Mouse (Mus musculus) spleen, embryonic (tissue): ENCODE data around the gene Timm8b.

Source experiments
- CTCF ChIA-PET: fragments of 350-600 bp; sonication (Branson Sonifier 250); formaldehyde crosslinking; loops from one replicate; lab custom pipeline; 2022; lab: Charles Lee

Gene Timm8b

GRCm38 (mm10) chr9:50603189-50603997 is at the start of gene Timm8b, which contains the start of gene Sdhd:
TSS of gene Timm8b (plus strand) at chr9:50603910.
TSS of gene Sdhd (minus strand) at chr9:50603812.
- CTCF ChIA-PET, result interaction anchor here (1.0 kb wide), 1 partner anchor 75 kb away, joined by 3 read pairs; the partner anchor contains the start of gene Pts

DNA sequence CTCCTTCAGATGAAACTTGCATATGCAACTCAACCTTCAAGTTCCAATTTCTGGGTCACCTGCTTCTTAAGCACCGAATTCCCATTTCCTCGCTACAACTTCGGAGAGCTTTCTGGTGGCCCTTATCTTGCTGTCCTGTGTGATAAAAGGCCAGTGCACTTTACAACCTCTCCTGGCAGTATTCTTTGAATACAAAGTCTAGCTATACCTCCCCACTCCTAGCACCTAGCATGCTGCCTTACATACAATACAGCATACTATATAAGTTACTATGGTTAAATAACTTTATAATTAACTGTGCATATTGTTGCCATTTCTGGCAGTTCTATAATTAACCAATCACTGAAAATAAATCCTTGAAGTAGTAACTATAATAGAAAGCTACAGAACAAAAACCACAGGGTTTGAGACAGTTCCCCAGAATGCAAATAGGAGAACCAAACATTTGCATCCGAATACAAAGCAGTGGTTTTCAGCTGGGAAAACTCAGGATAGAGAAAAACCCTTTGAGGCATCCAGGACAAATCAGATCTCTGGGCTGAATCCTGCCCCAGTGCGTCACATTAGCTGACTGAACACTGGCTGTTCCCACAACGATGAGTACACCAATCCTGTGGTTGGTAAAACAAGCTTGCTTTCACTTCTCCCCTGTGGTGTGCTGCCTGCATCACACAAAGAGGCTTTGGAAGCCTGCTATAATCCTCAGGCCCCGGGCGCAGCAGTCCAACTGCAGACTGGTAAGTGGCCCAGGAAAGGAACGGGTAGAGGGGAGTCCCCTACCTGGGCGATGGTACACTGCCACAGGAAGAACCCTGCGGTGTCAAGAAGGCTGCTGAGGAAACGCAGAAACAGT is 49.2 kb upstream of the Timm8b start, which contains the start of gene Il18:
Il18 (plus strand) TSS at position 587 of the 853 bp plus-strand sequence.
- CTCF ChIA-PET, result interaction anchor here (0.8 kb wide), 1 partner anchor 24 kb away, joined by 3 read pairs; no protein-coding TSS in a partner anchor

DNA sequence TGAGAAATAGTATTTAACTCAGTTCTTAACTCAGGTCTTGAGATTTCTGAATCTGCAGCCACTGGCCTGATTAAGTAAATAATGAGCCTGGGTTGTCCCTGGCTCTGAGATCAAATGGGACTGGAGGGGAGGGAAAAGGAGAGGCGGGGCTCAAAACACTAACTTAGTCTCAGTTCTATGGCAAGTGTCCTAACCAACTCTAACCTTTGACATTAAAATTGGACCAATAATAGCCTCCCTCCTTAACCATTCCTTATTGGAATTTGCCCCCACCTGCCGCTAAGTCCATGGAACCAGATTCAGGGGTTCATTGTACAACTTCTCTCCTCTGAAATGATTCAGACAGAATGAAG is 48.6 kb upstream of the Timm8b start, which contains the start of gene Bco2:
Bco2 (minus strand) TSS at position 88 of the 353 bp plus-strand sequence.
- CTCF ChIA-PET, result no interaction called here

GRCm38 (mm10) chr9:50561145-50561917 is 42.4 kb upstream of the Timm8b start, which contains the start of gene Tex12:
TSS of gene Tex12 (minus strand) at chr9:50561325.
- CTCF ChIA-PET, result no interaction called here

- CTCF ChIA-PET, result no interaction called here
Measured at GRCm38 (mm10) chr9:50561918-50562360, 41.8 kb upstream of the Timm8b start.

- CTCF ChIA-PET, result no interaction called here
Measured at GRCm38 (mm10) chr9:50565173-50565572, 38.5 kb upstream of the Timm8b start.

DNA sequence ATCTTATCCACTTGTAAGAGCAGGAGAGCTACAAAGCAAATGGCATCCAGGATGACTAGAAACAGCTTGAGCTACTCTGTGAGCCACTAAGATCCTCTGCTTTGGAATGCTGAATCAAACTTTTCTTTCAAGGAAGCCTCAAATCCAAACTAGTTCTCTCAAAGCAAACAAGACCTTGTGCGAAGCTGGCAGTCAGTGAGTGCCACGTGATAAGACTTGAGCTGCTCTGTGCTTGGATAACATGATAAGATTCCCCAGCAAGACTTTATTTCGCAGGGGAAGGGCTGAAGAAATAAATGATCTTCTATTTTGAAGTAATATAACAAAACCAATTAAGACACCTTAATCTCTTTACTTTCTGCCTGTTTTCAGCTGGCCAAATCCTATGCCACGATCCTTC is 37.8 kb upstream of the Timm8b start:
- CTCF ChIA-PET, result no interaction called here

- CTCF ChIA-PET, result interaction anchor here (0.6 kb wide), 1 partner anchor 11 kb away, joined by 3 read pairs; no protein-coding TSS in a partner anchor
Measured at GRCm38 (mm10) chr9:50567372-50567771, 36.3 kb upstream of the Timm8b start.

- CTCF ChIA-PET, result no interaction called here
Measured at GRCm38 (mm10) chr9:50567881-50568280, 35.8 kb upstream of the Timm8b start.

GRCm38 (mm10) chr9:50569599-50570525 is 33.8 kb upstream of the Timm8b start:
- CTCF ChIA-PET, result interaction anchor here (0.8 kb wide), 1 partner anchor 44 kb away, joined by 11 read pairs; no protein-coding TSS in a partner anchor

GRCm38 (mm10) chr9:50580370-50580769 is 23.3 kb upstream of the Timm8b start:
- CTCF ChIA-PET, result no interaction called here

DNA sequence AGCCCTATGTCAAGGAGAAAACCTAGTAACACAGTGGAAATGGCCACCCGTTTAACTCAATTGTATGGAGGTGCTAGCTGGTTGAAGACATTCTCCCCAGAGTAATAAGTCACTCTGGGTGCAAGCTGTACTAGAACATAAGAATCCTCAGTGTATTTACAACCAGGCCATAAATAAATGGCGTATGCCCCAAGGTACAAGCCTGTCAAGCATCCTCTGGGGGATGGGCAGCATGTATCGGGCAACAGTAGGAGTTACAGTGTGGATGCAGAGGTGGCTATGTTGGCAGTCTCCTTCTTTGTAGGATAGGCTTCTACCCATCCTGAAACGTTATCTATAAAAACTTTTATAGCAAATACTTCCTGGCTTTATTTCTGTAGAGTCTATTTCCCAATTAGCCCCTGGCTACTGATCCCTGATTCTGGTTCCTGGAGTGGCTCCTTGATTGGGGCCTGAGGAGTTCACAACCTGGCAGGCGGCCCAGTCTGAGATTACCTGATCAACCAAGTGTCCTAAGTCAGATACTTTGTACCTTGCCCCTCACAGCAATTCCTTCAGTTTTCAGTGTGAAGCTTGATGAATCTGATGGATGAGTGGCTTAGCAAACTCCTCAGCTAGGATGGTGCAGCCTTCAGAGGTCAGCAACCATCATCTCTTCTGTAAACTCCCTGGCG is 18.4 kb upstream of the Timm8b start:
- CTCF ChIA-PET, result no interaction called here

- CTCF ChIA-PET, result no interaction called here
Measured at GRCm38 (mm10) chr9:50586955-50587354, 16.8 kb upstream of the Timm8b start.

DNA sequence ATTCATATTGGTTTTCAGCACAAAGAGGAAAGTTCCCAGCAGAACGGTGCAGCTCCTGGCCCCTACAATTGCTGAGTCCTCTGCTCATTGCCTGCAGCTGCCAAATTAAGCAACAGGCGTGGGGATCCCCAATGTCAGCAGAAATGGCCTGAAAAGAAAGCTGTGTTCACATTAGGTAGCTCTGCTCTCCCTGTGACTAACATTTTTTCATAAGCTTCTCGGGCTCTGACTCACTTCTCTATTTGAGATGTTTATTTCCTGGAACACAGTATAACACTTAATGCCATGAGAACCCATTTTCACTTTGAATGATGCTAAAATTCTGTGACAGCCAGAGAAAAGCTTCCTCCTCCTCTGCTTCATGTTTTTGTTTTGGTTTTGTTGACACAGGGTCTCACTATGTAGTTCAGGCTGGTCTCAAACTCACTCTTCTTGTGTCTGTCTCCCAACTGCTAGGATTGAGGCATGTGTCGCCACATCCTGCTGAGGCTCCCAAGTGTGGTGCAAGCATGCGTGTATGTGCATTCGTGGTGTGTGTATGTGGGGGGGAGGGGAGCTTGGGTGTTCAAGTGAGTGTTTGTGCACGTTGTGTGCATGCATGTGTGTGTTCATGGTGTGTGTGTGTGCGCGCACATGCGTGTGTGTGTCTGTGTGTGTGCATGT is 12.7 kb upstream of the Timm8b start:
- CTCF ChIA-PET, result interaction anchor here (0.9 kb wide), 1 partner anchor 64 kb away, joined by 3 read pairs; no protein-coding TSS in a partner anchor

DNA sequence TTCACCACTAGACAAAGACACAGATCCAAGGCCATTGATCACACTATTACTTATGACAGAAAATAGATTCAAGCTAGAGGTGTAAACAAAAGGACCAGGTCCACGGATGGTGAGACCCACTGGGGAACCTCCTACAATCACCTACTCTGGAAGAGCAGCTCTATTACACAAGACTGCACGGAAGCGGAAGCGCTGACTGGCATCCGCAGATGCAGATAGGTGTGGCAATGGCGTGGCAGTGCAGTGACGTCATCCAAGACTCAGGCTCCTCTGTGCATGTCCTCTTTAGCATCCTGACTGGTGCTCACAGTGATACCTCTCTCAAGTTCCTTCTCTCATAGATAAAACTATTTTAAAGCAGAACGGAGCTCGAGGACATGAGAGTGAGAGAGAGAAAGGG is 10.8 kb upstream of the Timm8b start:
- CTCF ChIA-PET, result interaction anchor here (1.3 to 1.5 kb wide), 2 partner anchors 72 to 78 kb away, joined by 3 read pairs; no protein-coding TSS in a partner anchor

- CTCF ChIA-PET, result interaction anchor here (1.3 to 1.5 kb wide), 2 partner anchors 72 to 77 kb away, joined by 3 read pairs; no protein-coding TSS in a partner anchor
Measured at GRCm38 (mm10) chr9:50593544-50593943, 10.2 kb upstream of the Timm8b start.

GRCm38 (mm10) chr9:50594794-50595417 is 8.8 kb upstream of the Timm8b start:
- CTCF ChIA-PET, result interaction anchor here (0.6 to 1.1 kb wide), 2 partner anchors 69 to 1603 kb away, joined by 3 to 6 read pairs; no protein-coding TSS in a partner anchor

DNA sequence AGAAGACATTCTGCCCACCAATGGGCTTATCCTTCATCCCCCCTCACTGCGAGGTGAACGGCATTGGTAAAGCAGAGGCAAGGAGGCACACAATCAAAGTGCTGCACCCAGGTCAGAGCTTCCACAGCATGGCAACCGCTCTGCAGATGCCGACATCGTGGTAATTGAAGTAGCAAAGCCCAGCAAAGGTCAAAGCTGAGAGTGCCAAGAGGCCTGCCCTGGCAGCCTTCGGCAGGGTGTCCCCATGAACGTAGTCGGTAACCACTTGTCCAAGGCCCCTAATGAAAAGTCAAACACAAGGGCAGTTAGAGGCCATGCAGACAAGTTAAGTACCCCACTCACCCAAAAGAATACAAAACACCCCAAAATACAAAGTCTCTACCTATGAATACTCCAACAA is 6.7 kb upstream of the Timm8b start:
- CTCF ChIA-PET, result no interaction called here
